Mouse (Mus musculus) gastrocnemius, postnatal 25 days (tissue): ENCODE measurements at regions not wholly inside any gene's neighbourhood (a gene's known extent, or its start where the extent isn't known, plus 50 kb on each side); places are given as distances from the start of the nearest gene placed in this dataset.

Experiments
- DNase-seq: peaks from one replicate; pipeline ENCODE4 v3.0.0; 2022

- no peak for DNase-seq
Measured at GRCm38 (mm10) chr9:6552731-6553130, 283.1 kb upstream of the Ddi1 start.

DNA sequence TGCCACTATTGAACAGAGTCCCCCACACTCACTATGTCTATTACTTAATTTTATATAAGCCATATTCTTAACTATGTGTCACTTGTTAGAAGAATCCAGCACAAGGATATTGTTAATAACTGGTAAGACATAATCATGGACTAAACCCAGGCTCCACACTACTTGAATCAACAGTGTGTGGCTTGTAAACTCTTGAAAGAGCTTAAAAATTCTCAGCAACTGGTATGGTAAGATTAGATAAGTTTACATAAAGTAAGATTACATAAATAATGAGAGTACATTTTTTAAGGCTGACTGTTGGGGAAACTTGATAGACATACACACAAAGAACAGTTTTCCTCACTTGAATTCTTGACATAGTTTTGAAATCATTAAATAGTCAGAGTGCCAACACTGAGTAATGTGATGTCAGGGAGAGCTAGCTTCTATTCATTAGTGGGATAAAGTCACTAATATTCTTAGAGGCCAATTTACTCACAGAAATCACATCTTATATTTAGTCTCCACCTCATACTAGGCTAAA is 270.6 kb upstream of the Ddi1 start:
- DNase-seq, result no peak

GRCm38 (mm10) chr9:6528836-6529235 is 259.2 kb upstream of the Ddi1 start:
- DNase-seq, result no peak

DNA sequence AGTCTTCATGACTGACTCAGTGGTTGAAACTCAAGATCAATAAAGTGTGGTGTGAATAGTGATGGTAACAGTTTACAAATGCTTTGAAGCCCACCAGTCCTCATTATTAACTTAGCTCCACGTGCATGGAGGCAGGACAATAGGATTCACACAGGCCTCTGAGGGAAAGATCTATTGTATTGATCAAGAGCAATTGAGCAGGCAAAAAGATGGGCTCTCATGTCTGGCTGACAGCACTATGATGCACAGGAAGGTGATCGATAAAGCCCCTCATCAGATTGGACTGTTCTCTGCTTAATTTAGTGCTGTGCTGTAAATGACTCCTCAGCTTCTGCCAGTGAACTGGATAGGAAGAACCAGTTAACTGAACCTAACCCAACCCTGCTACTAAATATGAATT is 247.5 kb upstream of the Ddi1 start:
- DNase-seq, result no peak

DNA sequence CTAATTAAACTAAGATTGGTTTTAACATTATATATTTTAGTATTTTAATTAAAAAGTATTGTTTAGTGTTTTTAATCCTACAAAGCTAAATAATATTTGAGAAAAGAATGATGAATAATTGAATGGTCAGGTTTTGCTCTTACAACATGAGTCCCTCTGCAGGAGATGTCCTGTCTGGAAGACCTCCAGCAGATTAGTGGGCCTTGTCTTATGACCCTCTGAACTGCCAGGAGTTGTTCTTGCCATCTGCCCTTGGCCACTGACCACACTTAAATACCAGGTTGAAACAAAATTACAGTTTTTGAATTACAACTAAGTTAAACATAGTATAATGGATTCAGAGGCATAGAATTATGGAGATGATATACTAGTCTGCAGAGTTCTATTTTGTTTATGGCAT is 228.1 kb upstream of the Ddi1 start:
- DNase-seq, result no peak

- DNase-seq, result peak; percentile 5
Measured at GRCm38 (mm10) chr9:6480401-6480800, 210.8 kb upstream of the Ddi1 start.

GRCm38 (mm10) chr9:6454542-6454941 is 184.9 kb upstream of the Ddi1 start:
- no peak for DNase-seq

DNA sequence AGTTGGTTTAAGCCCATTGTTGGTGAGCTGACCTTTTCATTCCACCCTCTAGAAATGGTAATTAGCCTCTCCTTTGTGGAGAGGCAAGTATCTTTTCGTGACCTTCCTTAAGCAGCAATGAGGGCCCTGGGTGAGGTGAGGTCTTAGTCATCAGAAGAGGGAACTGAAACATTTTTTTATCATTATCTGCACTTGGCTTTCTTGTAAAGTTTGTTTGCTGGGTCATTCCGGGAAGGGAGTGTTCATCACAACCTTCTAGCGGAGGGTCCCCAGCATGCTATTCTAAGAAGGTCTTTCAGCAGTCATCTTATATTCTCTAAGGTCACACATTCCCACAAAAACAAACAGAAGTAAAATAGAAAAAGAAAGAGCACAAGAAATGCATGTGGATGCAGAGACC is 165.6 kb upstream of the Ddi1 start:
- no peak for DNase-seq

DNA sequence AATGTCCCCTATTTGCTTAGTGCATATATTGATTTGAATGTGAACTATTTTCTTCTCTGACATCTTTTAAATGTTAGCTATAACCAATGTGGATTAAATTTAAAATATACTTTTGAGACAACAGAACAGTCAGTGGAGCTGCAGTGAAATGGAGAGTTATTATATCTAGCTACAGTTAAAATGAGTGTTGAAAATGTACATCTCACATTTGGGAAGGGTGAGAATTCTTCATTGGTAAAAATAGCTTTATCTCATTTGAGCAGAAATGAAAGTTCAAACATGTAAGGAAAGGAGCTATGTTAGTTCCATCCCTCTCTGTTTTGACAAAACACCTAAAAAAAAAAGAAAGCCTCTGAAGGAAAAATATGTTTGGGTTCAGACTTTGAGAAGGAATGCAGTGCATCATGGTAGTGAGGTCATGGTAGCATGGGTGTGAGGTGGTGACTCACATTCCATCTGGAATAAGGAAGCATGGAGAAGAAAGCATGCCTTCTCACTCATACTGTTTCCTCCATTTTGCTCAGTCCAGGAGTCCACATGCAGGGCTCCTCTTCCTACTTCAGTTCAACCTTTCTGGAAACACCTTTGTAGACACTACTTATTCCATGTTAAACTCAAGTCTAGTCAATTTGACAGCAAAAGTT is 164.3 kb upstream of the Ddi1 start:
- DNase-seq, result no peak

DNA sequence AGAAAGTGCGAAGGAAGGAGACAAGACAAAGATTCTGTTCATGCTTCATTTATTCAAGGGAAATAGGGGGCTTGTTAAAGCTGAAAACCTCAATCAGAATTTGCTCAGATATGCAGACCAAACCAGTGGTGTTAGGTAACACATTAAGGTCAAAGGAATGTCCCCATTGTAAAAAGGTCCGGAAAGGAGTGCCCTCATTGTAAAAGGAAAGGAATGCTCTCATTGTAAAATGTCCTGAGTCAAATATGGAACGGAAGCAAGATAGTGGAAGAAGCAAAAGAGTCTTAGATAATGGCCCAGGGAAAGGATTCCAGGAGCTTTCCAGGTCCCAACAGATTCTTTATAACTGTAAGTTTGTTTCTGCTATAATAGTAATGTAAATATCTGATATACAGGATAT is 161.2 kb upstream of the Ddi1 start:
- no peak for DNase-seq

- DNase-seq, result no peak
Measured at GRCm38 (mm10) chr9:6430437-6430836, 160.8 kb upstream of the Ddi1 start.
